Mouse (Mus musculus): Measurements from ENCODE around the gene Exosc10. TPM values are rescaled to one million over a fixed set of nuclear protein-coding genes. Genes with fewer than 3 reads are reported as not detected.

Gene Exosc10
- total RNA-seq, 1 experiment from 2014 or later, result 61.1 TPM

DNA sequence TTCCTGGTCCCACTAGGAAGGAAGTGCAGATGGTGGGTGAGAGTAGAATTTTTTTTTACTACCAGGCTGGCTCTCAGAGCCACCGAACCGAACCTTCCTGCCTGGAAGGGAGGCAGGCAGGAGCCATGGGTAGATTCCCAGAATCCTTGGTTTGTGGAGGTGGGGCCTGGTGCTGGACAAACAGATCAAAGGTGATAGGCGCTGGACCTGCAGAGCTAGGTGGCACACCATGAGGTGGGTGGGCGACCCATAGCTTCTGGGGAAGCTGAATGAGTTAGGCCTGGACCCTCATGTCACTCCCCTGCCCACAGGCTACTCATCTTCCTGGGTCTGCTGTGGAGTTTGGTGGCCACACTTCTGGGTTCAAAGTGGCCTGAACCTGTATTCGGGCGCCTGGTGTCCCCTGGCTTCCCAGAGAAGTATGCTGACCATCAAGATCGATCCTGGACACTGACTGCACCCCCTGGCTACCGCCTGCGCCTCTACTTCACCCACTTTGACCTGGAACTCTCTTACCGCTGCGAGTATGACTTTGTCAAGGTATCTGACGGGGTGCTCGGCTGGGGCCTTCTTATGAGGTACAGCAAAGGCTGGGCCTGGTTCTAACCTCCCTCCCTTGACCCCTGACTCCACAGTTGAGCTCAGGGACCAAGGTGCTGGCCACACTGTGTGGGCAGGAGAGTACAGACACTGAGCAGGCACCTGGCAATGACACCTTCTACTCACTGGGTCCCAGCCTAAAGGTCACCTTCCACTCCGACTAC is 44.3 kb downstream of the Exosc10 start, which contains the start of gene Masp2:
Gene Masp2, plus strand, starts transcription at position 198 of the 764 bp plus-strand sequence.
- ATAC-seq (ENCODE audit: extremely low read depth, insufficient number of reproducible peaks, low FRiP score, poor library complexity, severe bottlenecking), result no peak

GRCm38 (mm10) chr4:148603376-148604139 is 45.3 kb downstream of the Exosc10 start:
- no peak for ATAC-seq (ENCODE audit: extremely low read depth, insufficient number of reproducible peaks, low FRiP score, poor library complexity, severe bottlenecking)

GRCm38 (mm10) chr4:148604141-148604540 is 45.9 kb downstream of the Exosc10 start:
- ATAC-seq (ENCODE audit: extremely low read depth, insufficient number of reproducible peaks, low FRiP score, poor library complexity, severe bottlenecking), result no peak

DNA sequence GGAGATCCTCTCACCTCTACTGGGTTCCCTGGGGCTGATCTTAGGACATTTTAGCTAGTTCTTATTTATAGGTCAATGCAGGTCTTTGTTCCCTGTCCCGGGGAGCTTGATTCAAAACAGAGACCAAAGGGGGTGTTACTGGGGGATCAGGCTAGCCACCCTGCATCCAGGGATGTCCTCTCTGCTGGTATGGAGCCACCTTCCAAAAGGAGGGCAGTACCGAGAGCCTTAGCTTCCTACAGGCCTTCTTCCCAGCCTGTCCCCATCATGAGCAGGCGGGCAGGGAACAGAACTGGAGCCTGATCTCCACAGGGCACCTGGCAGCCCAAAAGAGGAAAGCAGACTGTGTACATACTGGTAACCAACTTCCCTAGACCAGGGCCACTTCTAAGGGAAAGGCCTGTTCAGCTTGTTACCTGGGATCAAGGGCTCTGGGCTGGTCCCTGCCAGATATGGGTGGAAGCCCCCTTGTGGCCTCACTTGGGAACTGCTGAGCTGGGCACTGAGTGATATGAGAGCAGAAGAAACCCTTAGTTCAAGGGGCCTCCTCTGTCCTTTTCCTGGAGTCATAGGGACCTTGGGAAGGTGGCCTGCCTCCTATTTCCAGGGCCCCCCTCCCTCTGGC is 46.4 kb downstream of the Exosc10 start:
- peak; percentile 55; the same call in 1 of the 2 replicates for ATAC-seq (ENCODE audit: extremely low read depth, insufficient number of reproducible peaks, low FRiP score, poor library complexity, severe bottlenecking)

- ATAC-seq (ENCODE audit: extremely low read depth, insufficient number of reproducible peaks, low FRiP score, poor library complexity, severe bottlenecking), result peak; percentile 79
These were observed 49.5 kb downstream of the Exosc10 start for GRCm38 (mm10) chr4:148607758-148608157.

- no peak for ATAC-seq (ENCODE audit: extremely low read depth, insufficient number of reproducible peaks, low FRiP score, poor library complexity, severe bottlenecking)
These were observed 51.6 kb downstream of the Exosc10 start for GRCm38 (mm10) chr4:148609805-148610204.

GRCm38 (mm10) chr4:148610631-148611364 is 52.6 kb downstream of the Exosc10 start:
- no peak for ATAC-seq (ENCODE audit: extremely low read depth, insufficient number of reproducible peaks, low FRiP score, poor library complexity, severe bottlenecking)

DNA sequence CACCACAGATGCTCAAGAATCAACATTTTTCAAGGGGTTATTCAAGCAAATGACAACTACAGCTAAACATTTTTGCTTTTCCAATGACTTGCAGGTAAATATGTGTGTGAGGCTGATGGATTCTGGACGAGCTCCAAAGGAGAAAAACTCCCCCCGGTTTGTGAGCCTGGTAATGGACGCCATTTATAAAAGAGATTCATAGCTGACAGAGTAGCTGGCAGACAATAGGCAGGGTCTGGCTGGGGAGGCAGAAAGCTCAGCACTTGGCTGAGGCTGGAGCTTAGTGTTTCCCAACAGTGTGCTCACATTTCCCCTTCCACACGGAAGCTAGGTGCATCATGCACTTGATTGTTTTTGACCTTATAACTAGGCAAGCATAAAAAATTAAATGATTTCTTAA is 54.3 kb downstream of the Exosc10 start:
- ATAC-seq (ENCODE audit: extremely low read depth, insufficient number of reproducible peaks, low FRiP score, poor library complexity, severe bottlenecking), result no peak

GRCm38 (mm10) chr4:148613738-148614137 is 55.5 kb downstream of the Exosc10 start:
- no peak for ATAC-seq (ENCODE audit: extremely low read depth, insufficient number of reproducible peaks, low FRiP score, poor library complexity, severe bottlenecking)

DNA sequence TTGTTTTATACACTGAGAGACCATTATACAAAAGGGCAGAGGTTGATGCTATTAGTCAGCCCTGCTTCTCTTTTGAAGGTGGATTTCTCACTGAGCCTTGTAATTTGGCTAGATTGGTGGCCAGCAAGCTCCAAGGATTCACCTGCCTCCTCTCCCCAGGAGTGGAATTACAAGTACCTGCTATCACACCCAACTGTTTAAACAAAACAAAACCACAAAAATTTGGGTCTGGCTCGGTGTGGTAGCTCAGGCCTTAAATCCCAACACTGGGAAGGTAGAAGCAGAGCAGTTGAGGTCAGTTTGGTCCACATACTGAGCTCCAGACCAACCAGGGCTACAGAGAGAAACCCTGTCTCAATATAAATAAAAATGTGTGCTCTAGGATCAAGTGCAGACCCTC is 61.6 kb downstream of the Exosc10 start:
- ATAC-seq (ENCODE audit: extremely low read depth, insufficient number of reproducible peaks, low FRiP score, poor library complexity, severe bottlenecking), result no peak

DNA sequence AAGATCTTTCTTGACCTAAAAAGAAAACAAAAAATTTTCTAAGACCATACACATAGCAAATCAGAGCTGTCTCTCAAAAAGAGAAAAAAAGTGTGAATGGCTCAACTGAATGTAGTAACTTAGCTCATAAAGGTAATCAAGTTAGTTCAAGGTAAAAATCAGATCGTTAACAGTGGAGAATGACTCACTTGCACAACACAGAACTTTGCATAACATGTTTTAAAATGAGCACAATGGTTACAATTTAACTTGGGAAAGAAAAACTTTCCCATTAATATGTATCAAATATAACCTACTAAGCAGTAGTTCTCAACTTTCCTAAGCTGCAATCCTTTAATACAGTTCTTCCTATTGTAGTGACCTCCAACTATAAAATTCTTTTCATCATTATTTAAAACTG is 62.5 kb downstream of the Exosc10 start:
- ATAC-seq (ENCODE audit: extremely low read depth, insufficient number of reproducible peaks, low FRiP score, poor library complexity, severe bottlenecking), result no peak

DNA sequence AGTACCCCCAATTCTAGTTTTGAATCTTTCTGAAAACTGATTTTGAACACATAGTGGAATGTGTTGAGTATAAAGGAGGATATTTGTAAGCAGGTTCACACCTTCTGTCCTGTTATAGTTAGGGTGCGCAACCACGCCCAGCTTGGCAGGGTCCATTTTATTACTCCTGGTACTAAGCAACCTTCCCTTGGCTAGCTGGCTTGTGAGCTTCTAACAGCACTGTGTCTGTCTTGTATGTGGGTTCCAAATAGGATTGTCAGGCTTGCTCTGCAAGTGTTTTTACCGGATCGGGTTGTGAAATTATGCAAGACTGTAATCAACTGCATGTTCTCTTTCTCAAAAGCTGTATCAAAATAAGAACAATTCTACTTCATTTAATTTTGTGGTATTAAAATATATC is 64.3 kb downstream of the Exosc10 start:
- no peak for ATAC-seq (ENCODE audit: extremely low read depth, insufficient number of reproducible peaks, low FRiP score, poor library complexity, severe bottlenecking)

DNA sequence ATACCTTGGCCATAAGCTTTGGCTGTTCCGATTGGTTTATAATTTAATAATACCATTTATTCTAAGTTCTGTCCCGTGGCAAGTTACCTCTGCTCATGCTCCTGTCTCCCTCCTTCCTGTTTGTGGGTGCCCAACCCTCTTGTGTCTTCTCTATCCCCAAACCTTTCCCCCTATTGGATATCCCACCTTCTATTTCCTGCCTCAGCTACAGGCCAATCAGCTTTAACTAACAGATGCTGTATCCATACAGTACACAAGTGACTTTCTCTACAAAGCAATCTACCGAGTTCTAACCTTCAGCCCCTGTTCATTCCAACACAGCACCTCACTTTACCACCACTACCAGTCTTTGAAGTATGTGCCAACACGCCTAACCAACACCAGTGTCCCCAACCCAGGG is 65.4 kb downstream of the Exosc10 start:
- ATAC-seq (ENCODE audit: extremely low read depth, insufficient number of reproducible peaks, low FRiP score, poor library complexity, severe bottlenecking), result no peak

DNA sequence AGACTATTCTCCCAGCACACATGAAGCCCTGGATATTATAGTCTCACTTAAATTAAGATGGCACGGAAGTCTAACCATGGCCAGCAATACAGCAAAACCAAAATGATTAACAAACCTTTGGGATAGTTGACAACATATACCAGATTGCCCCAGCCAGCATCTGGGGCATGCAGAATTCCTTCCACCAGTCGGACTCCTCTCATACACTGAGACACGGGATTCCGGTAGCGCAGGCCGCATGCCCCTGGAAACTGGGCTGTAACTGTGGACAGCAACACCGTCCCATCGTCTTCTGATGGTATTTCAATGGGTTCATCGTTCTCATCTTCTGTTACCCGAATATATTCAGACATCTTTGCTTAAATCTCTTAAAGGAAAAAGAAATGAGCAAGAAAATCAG is 66.8 kb downstream of the Exosc10 start:
- no peak for ATAC-seq (ENCODE audit: extremely low read depth, insufficient number of reproducible peaks, low FRiP score, poor library complexity, severe bottlenecking)

DNA sequence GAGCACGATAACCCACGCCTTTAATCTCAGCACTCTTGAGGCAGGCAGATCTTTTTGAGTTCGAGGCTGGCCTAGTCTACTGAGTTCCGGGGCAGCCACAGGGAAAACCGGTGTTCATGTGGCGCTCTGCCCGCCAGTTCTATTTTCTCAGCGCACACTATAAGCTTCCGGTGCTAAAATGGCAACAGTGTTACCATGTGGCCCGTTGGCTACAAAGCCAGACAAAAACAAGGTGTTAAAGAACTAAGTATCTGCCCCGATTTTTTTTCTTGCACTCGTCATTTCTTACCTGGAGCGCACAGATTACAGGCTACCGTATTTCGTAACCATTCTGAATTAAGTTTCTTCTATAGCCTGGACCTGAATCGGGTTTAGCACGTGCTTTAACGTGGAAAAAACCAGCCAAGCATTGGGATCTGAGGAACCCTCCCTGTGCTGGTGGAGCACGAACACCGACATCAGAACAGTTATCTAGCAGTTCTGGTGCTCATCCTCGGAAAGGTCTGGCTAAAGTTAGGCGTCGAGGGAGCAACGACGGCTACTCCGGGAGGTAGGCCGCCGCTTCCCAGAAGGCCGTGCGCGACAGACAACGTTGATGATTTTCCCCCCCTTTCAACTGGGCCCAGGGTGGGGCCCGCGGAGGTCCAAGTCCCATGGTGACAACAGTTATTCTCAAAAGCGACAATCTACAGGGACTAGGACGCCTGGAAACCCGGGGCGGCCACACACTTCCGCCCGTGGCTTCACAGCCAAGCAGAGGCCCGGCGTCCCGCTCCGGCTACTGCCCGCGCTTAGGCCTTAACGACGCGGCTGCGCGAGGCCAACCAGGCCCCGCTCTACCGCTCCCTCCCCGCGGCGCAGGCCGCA is 67.8 kb downstream of the Exosc10 start:
- ATAC-seq (ENCODE audit: extremely low read depth, insufficient number of reproducible peaks, low FRiP score, poor library complexity, severe bottlenecking), result peak; percentile 3; the same call in 1 of the 2 replicates

- peak; percentile 92 for ATAC-seq (ENCODE audit: extremely low read depth, insufficient number of reproducible peaks, low FRiP score, poor library complexity, severe bottlenecking)
These were observed 68.5 kb downstream of the Exosc10 start, which contains the start of gene Tardbp for GRCm38 (mm10) chr4:148626623-148627185. Tardbp (minus strand) TSS chr4:148627019.

- no peak for ATAC-seq (ENCODE audit: extremely low read depth, insufficient number of reproducible peaks, low FRiP score, poor library complexity, severe bottlenecking)
These were observed 69.0 kb downstream of the Exosc10 start for GRCm38 (mm10) chr4:148627246-148627645.
